Mouse (Mus musculus): ENCODE measurements around the gene Mrps18c. TPM values are rescaled to one million over a fixed set of nuclear protein-coding genes. Genes with fewer than 3 reads are reported as not detected.

The Mrps18c gene
- polyA plus RNA-seq, 1 experiment, result 93.6 TPM

DNA sequence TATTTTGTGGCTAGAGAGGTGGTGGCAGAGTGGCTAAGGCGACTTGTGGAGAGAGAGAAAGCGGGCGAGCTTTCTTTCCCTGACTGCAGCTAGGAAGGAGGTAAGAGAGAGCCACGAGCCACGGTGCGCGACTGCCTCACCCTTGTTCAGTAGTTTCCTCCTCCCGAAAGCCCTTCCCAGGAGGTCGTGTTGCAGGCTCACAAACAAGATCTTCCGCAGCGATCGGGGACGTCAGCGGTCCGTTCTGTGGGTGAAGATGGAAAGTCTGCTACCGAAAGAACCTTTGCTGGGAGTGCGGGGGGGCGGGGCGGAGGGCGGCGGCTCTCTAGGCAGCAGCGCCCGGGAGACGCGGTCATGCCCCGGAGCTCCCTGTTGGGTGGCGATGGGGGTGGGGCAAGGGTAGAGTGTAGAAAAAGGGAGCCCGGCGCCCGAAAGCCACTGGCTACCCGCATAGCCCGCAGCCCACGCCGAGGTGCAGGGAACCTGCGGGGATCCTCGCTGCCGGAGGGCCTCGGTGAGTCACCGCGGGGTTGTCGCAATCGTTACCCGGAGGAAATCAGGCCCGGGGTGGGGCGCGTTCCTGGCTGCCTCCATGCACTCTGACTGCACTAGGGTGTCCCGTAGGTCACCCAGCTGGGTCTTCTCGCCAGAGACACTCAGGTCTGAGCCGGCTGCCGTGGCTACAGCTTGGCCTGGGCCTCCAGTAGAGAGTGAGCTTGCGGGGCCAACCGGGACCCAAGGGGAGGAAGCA lies 47.6 kb downstream of the Mrps18c start:
- Histone ChIP-seq H3K9ac (ENCODE audit: low read depth, poor library complexity, severe bottlenecking) (peak overlapping the region; percentile 52), H3K36me3 (ENCODE audit: control insufficient read depth, insufficient read depth, low read length, poor library complexity, severe bottlenecking) (no peaks in the 10 kb centered on the region), H3K27me3 (ENCODE audit: control insufficient read depth, insufficient read depth, low read length, poor library complexity, severe bottlenecking) (no peaks in the 10 kb centered on the region), H3K9me3 (replicated peaks; ENCODE audit: control insufficient read depth, insufficient read depth, low read length, poor library complexity, severe bottlenecking) (no peaks in the 10 kb centered on the region; the same call in 1 of the 2 replicates), H3K27ac (ENCODE audit: insufficient read depth, low read length) (peak overlapping the region; percentile 21; the same call in 1 of the 2 replicates), H3K4me3 (ENCODE audit: low read depth, low read length) (peak overlapping the region; percentile 92), H3K4me1 (ENCODE audit: control insufficient read depth, insufficient read depth, low read length) (no peaks in the 10 kb centered on the region)
- TF ChIP-seq CTCF (IDR thresholded peaks at IDR 0.05; ENCODE audit: low read depth, low read length), result no peak
- no peak for TF ChIP-seq EP300 (IDR thresholded peaks at IDR 0.05; ENCODE audit: insufficient read depth, low read depth, low read length)
- TF ChIP-seq POLR2A (IDR thresholded peaks at IDR 0.05; ENCODE audit: insufficient read depth, low read length), result no peak

DNA sequence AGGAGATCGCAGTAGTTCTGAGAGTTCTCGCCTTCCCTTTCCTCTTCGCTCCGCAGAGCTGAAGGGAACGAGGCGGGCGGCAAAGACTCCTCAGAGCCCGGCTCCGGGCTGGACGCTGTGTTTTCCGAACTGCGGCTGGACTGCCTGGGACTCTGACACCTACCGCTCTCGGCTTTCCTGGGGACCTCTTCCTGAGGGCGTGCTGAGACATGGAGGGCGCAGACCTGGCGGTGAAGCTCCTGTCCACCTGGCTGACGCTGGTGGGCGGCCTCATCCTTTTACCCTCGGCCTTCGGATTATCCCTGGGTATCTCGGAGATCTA lies 48.1 kb downstream of the Mrps18c start:
- Histone ChIP-seq H3K4me3 (ENCODE audit: low read depth, low read length) (peak overlapping the region; percentile 75), H3K27ac (ENCODE audit: insufficient read depth, low read length) (no peak overlapping the region), H3K27me3 (ENCODE audit: control insufficient read depth, insufficient read depth, low read length, poor library complexity, severe bottlenecking) (no peaks in the 10 kb centered on the region), H3K9ac (ENCODE audit: low read depth, poor library complexity, severe bottlenecking) (peak overlapping the region; percentile 52), H3K9me3 (replicated peaks; ENCODE audit: control insufficient read depth, insufficient read depth, low read length, poor library complexity, severe bottlenecking) (no peaks in the 10 kb centered on the region; the same call in 1 of the 2 replicates), H3K4me1 (ENCODE audit: control insufficient read depth, insufficient read depth, low read length) (no peaks in the 10 kb centered on the region), H3K36me3 (ENCODE audit: control insufficient read depth, insufficient read depth, low read length, poor library complexity, severe bottlenecking) (no peaks in the 10 kb centered on the region)
- TF ChIP-seq POLR2A (IDR thresholded peaks at IDR 0.05; ENCODE audit: insufficient read depth, low read length), result no peak
- TF ChIP-seq CTCF (IDR thresholded peaks at IDR 0.05; ENCODE audit: low read depth, low read length), result no peak

DNA sequence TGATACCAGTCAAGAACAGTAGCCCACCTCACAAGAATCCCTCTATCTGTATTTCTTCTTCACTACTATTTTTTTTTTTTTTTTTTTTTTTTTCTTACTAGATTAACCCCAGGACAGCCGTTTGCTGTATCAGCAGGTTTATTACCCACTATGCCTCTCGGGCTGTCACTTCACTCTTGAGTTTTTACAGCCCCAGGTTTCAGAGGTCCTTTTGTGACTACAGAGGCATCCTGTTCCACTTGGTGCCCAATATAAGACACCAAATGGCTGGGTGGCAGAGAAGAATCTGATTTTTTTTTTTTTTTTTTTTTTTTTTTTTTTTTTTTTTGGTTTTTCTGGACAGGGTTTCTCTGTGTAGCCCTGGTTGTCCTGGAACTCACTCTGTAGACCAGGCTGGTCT lies 48.7 kb downstream of the Mrps18c start:
- Histone ChIP-seq H3K4me1 (ENCODE audit: control insufficient read depth, insufficient read depth, low read length) (no peaks in the 10 kb centered on the region), H3K36me3 (ENCODE audit: control insufficient read depth, insufficient read depth, low read length, poor library complexity, severe bottlenecking) (no peaks in the 10 kb centered on the region), H3K4me3 (ENCODE audit: low read depth, low read length) (peak overlapping the region; percentile 75; the same call in 1 of the 2 replicates), H3K9me3 (replicated peaks; ENCODE audit: control insufficient read depth, insufficient read depth, low read length, poor library complexity, severe bottlenecking) (no peaks in the 10 kb centered on the region), H3K27me3 (ENCODE audit: control insufficient read depth, insufficient read depth, low read length, poor library complexity, severe bottlenecking) (no peaks in the 10 kb centered on the region), H3K9ac (ENCODE audit: low read depth, poor library complexity, severe bottlenecking) (peak overlapping the region; percentile 52), H3K27ac (ENCODE audit: insufficient read depth, low read length) (no peak overlapping the region)
- TF ChIP-seq POLR2A (IDR thresholded peaks at IDR 0.05; ENCODE audit: insufficient read depth, low read length) (no peak), CTCF (IDR thresholded peaks at IDR 0.05; ENCODE audit: low read depth, low read length) (no peak), EP300 (IDR thresholded peaks at IDR 0.05; ENCODE audit: insufficient read depth, low read depth, low read length) (no peak)

DNA sequence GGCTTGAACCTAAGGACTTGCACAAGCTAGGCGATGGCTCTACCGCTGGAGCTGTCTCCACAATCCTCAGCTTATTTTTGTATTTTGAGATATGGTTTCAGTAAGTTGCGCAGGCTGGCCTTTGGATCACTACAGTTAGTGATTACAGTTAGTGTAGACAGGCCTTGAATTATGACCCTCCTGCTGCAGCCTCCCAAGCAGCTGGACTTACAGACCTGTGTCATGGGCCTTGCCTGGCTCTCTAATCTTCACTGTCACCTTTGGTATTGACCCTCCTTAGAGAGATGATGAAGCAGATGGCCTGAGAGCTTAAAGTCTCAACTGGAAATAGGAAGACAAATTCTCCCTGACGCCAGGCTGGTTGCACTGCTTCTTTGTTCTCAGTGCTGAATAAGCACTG lies 55.5 kb downstream of the Mrps18c start:
- Histone ChIP-seq H3K9ac (ENCODE audit: low read depth, poor library complexity, severe bottlenecking) (no peak overlapping the region), H3K4me3 (ENCODE audit: low read depth, low read length) (no peak overlapping the region)

More for the DNA sequence above, 55.5 kb downstream of the Mrps18c start:
- no peaks in the 10 kb centered on the region for H3K9me3 ChIP-seq (replicated peaks; ENCODE audit: control insufficient read depth, insufficient read depth, low read length, poor library complexity, severe bottlenecking)
- H3K27me3 ChIP-seq (ENCODE audit: control insufficient read depth, insufficient read depth, low read length, poor library complexity, severe bottlenecking), result no peaks in the 10 kb centered on the region
- H3K27ac ChIP-seq (ENCODE audit: insufficient read depth, low read length), result no peak overlapping the region
- H3K4me1 ChIP-seq (ENCODE audit: control insufficient read depth, insufficient read depth, low read length), result no peaks in the 10 kb centered on the region
- TF ChIP-seq EP300 (IDR thresholded peaks at IDR 0.05; ENCODE audit: insufficient read depth, low read depth, low read length) (no peak), CTCF (IDR thresholded peaks at IDR 0.05; ENCODE audit: low read depth, low read length) (no peak), POLR2A (IDR thresholded peaks at IDR 0.05; ENCODE audit: insufficient read depth, low read length) (no peak)
- H3K36me3 ChIP-seq (ENCODE audit: control insufficient read depth, insufficient read depth, low read length, poor library complexity, severe bottlenecking), result no peaks in the 10 kb centered on the region

Other genes with a start within 250 kb of the Mrps18c start
- 19.6 and 22.1 TPM in 2 replicates for gene Plac8, start 226.4 kb upstream of the Mrps18c start, polyA plus RNA-seq (2011; ENCODE audit: insufficient read depth, insufficient read length, low read depth, missing spikeins)
- 48.0 and 57.3 TPM in 2 replicates for gene Coq2, start 123.5 kb upstream of the Mrps18c start, polyA plus RNA-seq (2011; ENCODE audit: insufficient read depth, insufficient read length, low read depth, missing spikeins)
- gene Hpse, start 78.9 kb upstream of the Mrps18c start, polyA plus RNA-seq (2011; ENCODE audit: insufficient read depth, insufficient read length, low read depth, missing spikeins), result 0.29 TPM in 1 of 2 replicates, not detected in the other
- gene Helq, start within 50 bp of the Mrps18c start, polyA plus RNA-seq (2011; ENCODE audit: insufficient read depth, insufficient read length, low read depth, missing spikeins), result 27.2 and 37.6 TPM in 2 replicates
- gene Abraxas1, start 22.3 kb downstream of the Mrps18c start, polyA plus RNA-seq (2011; ENCODE audit: insufficient read depth, insufficient read length, low read depth, missing spikeins), result 32.9 and 37.4 TPM in 2 replicates
- gene Gpat3, start 47.1 kb downstream of the Mrps18c start, polyA plus RNA-seq (2011; ENCODE audit: insufficient read depth, insufficient read length, low read depth, missing spikeins), result 8.2 and 11.8 TPM in 2 replicates